Mouse (Mus musculus) embryonic facial prominence, embryonic 10.5 days (tissue): ENCODE data around the gene Sae1. TPM values are rescaled to one million over a fixed set of nuclear protein-coding genes. Genes with fewer than 3 reads are reported as not detected.
A peak's percentile ranks its signal among the peaks of the same experiment; 100 is the strongest.
"Not testable (repeated sequence)": the region's sequence is repeated elsewhere in the genome, so short reads cannot be mapped to it uniquely, and the experiment has no call there.

ENCODE experiments used
- DNase-seq: peaks from one replicate; pipeline ENCODE4 v3.0.0-alpha.2; 2017; ENCODE audit warnings: low spot score
- H3K27ac ChIP-seq: fragments of 300-500 bp; sonication (generic); replicated peaks from 2 replicates; pipeline ENCODE4 v1.5.1; 2016; ENCODE audit warnings: mild to moderate bottlenecking
- H3K27me3 ChIP-seq: fragments of 300-500 bp; sonication (generic); replicated peaks from 2 replicates; pipeline ENCODE4 v1.6.1; 2016; ENCODE audit warnings: low read depth, mild to moderate bottlenecking; ENCODE audit not compliant: poor library complexity, severe bottlenecking
- H3K36me3 ChIP-seq: fragments of 300-500 bp; sonication (generic); replicated peaks from 2 replicates; pipeline ENCODE4 v1.6.1; 2016; ENCODE audit warnings: mild to moderate bottlenecking, moderate library complexity
- H3K4me1 ChIP-seq: fragments of 300-500 bp; sonication (generic); 2 replicates; pipeline ENCODE4 v1.6.1; 2016
- H3K4me3 ChIP-seq: fragments of 300-500 bp; sonication (generic); 2 replicates; pipeline ENCODE4 v1.5.1; 2016; ENCODE audit warnings: mild to moderate bottlenecking, moderate library complexity
- H3K9me3 ChIP-seq: fragments of 300-500 bp; sonication (generic); 2 replicates; pipeline ENCODE4 v1.6.1; 2016; ENCODE audit warnings: mild to moderate bottlenecking
- WGBS: fragments of 180-500 bp; shearing (Covaris S2); methylation state at CpG from one replicate; pipeline ENCODE4 v1.1.7; 2016; 5-methylcytosine and 5-hydroxymethylcytosine counted together
- polyA plus RNA-seq: library from polyadenylated mRNA; unstranded; fragments of >200 nt; fragmentation: Nextera tagmentation; extraction: Ambion mirVana; gene quantifications from 2 replicates; pipeline ENCODE4 v1.2.1, GENCODE M21; 2016

The Sae1 gene
- polyA plus RNA-seq, 1 experiment from 2014 or later, result 479 TPM

DNA sequence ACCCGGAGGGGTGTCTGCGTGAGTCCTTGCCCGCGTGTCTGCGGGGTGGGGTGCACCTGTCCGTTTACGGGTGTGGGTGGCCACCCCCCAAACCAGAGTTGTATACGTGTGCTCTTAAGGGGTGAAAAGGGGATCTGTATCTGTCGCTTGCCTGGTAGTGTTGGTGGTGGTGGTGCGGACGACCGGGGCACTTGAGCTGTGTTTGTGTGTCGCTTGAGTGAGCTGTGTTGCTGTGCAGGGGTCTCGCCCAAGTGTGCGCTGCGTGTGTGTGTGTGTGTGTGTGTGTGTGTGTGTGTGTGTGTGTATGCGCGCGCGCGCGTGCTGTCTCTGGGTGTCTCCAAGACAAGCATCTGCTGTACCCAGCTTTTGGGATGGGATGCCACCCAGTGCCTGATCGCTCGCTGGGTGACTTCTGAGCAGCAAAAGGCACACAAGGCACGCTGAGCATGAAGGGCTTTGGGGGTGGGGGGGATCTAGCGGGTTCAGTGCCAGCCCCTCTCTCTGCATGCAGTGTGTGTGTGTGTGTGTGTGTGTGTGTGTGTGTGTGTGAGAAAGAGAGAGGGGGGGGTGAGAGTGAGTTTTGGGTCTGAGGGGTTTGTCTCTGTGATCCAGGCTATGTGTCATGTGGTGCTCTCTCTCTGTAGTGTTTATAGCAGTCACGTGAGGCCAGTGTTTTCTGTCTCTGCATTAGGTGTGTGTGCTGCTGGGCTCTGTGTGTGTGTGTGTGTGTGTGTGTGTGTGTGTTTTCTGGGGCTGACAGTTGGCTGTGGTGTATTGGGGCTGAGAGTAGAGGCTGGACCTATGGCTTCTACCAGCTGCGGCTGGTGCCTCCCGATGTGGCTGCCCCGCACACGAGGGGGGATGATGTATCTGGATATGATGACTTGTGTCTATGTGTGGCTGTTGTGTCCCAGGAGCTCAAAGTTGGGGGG is 76.8 kb downstream of the Sae1 start:
- Histone ChIP-seq H3K4me3 (peak overlapping the region; percentile 83), H3K9me3 (no peaks in the 10 kb centered on the region), H3K27me3 (peaks cover 23% of the 10 kb centered on the region), H3K27ac (peak overlapping the region; percentile 97), H3K4me1 (peaks cover 69% of the 10 kb centered on the region), H3K36me3 (no peaks in the 10 kb centered on the region)
- under 1% methylated on average over 31 of the region's 31 CpGs for WGBS
- peak; percentile 44 for DNase-seq

DNA sequence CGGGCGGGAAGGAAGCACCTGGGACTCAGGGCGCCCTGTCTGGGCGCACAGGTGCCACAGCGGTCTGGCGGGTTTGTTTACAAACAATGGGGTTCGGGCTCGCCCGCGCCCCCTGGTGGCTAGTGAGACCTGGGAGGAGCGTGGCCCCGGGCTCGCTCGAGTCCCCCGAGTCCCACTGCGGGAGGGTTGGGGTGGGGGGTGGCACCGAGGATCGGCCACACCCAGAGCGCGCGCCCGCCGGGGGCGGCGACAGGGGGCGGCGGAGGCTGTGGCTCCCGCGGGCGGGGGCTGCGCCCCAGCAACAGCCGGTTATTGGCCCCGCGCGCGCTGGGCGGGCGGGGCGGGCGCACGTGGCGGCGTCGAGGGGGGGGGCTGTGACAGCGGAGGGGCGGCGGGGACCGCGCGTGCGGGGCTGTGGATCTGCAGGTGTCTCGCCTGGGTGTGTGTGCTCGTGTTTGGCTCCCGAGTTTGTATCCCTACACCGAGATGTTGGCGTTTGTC is 77.5 kb downstream of the Sae1 start:
- under 1% methylated on average over 56 of the region's 56 CpGs for WGBS
- peaks cover 67% of the 10 kb centered on the region for H3K4me1 ChIP-seq
- H3K27me3 ChIP-seq, result peaks cover 23% of the 10 kb centered on the region
- no peaks in the 10 kb centered on the region for H3K36me3 ChIP-seq
- peak overlapping the region; percentile 97 for H3K27ac ChIP-seq
- DNase-seq, result peak; percentile 84
- no peaks in the 10 kb centered on the region for H3K9me3 ChIP-seq
- H3K4me3 ChIP-seq, result peak overlapping the region; percentile 83

DNA sequence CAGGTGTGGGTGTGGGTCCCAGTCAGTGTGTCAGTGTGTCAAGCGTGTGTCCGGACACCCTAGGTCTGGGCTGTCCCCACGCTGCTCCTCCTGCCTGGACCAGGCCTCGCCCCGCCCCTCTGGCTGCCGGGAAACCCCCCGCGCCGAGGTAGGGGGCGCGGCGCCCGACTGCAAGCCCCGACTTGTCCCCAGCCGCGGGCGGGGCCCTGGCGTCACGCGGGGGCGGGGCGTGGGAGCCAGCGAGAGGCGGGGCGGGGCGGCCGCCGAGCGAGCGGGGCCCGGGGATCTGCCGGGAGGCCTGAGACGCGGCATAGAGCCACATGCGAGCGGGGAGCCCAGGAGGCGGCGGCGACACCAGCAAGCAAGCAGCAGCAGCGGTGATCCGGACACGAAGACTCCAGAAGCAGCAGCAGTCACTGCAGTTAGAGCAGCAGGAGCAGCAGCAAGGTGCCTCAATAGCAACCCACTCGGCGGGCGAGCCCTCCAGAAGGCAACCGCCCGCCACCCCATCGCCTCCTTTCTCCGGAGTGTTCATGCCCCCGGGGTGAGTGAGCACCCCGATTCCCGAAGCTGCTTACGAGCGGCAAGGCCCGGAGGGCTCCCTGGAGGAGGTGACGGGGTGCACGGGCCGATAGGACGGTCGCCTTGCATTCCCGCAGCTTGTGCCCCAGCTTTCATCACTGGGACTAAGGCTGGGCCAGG is 78.1 kb downstream of the Sae1 start:
- H3K4me1 ChIP-seq, result peaks cover 64% of the 10 kb centered on the region
- peak overlapping the region; percentile 97 for H3K27ac ChIP-seq

GRCm38 (mm10) chr7:16308555-16309317 is 78.9 kb downstream of the Sae1 start:
- no peak for DNase-seq
- Histone ChIP-seq H3K27ac (peak overlapping the region; percentile 97; the same call in 1 of the 2 replicates), H3K36me3 (no peaks in the 10 kb centered on the region), H3K27me3 (peaks cover 23% of the 10 kb centered on the region), H3K9me3 (no peaks in the 10 kb centered on the region), H3K4me1 (peaks cover 58% of the 10 kb centered on the region), H3K4me3 (peak overlapping the region; percentile 83)
- 45% methylated on average over 16 of the region's 16 CpGs for WGBS

More for the DNA sequence above, 78.1 kb downstream of the Sae1 start:
- peak; percentile 89 for DNase-seq
- peak overlapping the region; percentile 83 for H3K4me3 ChIP-seq
- H3K36me3 ChIP-seq, result no peaks in the 10 kb centered on the region
- no peaks in the 10 kb centered on the region for H3K9me3 ChIP-seq
- under 1% methylated on average over 61 of the region's 61 CpGs for WGBS
- H3K27me3 ChIP-seq, result peaks cover 23% of the 10 kb centered on the region

DNA sequence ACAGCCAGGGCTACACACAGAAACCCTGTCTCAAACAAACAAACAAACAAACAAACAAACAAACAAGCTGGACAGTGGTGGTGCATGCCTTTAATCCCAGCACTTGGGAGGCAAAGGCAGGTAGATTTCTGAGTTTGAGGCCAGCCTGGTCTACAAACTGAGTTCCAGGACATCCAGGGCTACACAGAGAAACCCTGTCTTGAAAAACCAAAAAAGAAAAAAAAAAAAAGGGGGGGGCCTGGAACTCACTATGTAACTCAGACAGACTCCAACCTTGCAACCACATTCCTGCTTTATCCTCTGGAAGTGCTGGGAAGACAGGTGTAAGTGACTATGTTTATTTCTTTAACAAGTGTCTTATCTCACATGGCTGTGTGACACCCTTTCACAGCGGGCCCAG is 79.5 kb downstream of the Sae1 start, which contains the start of gene Bbc3:
TSS of gene Bbc3 (plus strand) at position 301 of the 400 bp plus-strand sequence.
- 70% methylated on average over 1 of the region's 1 CpGs for whole genome bisulfite sequencing
- DNase-seq, H3K9me3 ChIP-seq, H3K36me3 ChIP-seq: not testable (repeated sequence)
- Histone ChIP-seq H3K4me3 (peak within 1 kb of the TSS; percentile 83), H3K27ac (peak within 1 kb of the TSS; percentile 97; the same call in 1 of the 2 replicates), H3K27me3 (peaks cover 23% of the 10 kb centered on the region), H3K4me1 (peaks cover 51% of the 10 kb centered on the region)

GRCm38 (mm10) chr7:16307141-16307540 is 80.5 kb downstream of the Sae1 start:
- not testable (repeated sequence) for H3K9me3 ChIP-seq, H3K27ac ChIP-seq, DNase-seq, H3K4me3 ChIP-seq, H3K36me3 ChIP-seq
- H3K4me1 ChIP-seq, result peaks cover 42% of the 10 kb centered on the region
- 78% methylated on average over 6 of the region's 6 CpGs for WGBS
- peaks cover 23% of the 10 kb centered on the region for H3K27me3 ChIP-seq

- peak overlapping the region; percentile 83 for H3K27ac ChIP-seq
- peak overlapping the region; percentile 64 for H3K4me3 ChIP-seq
- DNase-seq, result peak; percentile 94
- H3K36me3 ChIP-seq, result no peaks in the 10 kb centered on the region
- peaks cover 41% of the 10 kb centered on the region for H3K4me1 ChIP-seq
- H3K9me3 ChIP-seq, result no peaks in the 10 kb centered on the region
- H3K27me3 ChIP-seq, result peaks cover 9% of the 10 kb centered on the region; the same call in 1 of the 2 replicates
- WGBS, result under 1% methylated on average over 52 of the region's 52 CpGs
Observed at GRCm38 (mm10) chr7:16299419-16300035, 88.1 kb downstream of the Sae1 start.

- H3K27me3 ChIP-seq, result peaks cover 9% of the 10 kb centered on the region; the same call in 1 of the 2 replicates
- H3K4me1 ChIP-seq, result peaks cover 41% of the 10 kb centered on the region
- peak overlapping the region; percentile 83; the same call in 1 of the 2 replicates for H3K27ac ChIP-seq
- 75% methylated on average over 5 of the region's 5 CpGs for WGBS
- H3K9me3 ChIP-seq, result no peaks in the 10 kb centered on the region
- no peaks in the 10 kb centered on the region for H3K36me3 ChIP-seq
- no peak for DNase-seq
- H3K4me3 ChIP-seq, result peak overlapping the region; percentile 64
Observed at GRCm38 (mm10) chr7:16298927-16299326, 88.7 kb downstream of the Sae1 start.

DNA sequence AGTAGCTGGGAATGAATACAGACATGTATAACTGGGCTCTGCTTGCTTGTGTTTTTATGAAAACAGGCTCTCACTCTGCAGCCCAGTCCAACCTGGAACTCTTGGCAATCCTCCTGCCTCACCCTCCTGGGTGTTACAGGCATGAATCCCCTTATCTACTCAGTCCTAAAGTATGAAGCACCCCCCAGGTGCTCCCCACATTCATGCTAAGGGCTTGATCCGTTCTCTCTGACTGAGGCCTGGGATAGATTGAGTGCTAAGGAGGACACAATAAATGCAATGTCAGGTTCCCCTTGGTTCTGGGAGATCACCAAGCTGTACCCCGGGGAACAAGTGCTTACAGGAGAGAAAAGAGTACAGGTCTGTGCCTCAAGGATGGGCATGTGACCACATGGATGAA is 90.0 kb downstream of the Sae1 start:
- Histone ChIP-seq H3K4me1 (peaks cover 41% of the 10 kb centered on the region), H3K36me3 (no peaks in the 10 kb centered on the region), H3K27ac (no peak overlapping the region), H3K4me3 (peak overlapping the region; percentile 59; the same call in 1 of the 2 replicates), H3K9me3 (no peaks in the 10 kb centered on the region), H3K27me3 (peaks cover 9% of the 10 kb centered on the region; the same call in 1 of the 2 replicates)
- 67% methylated on average over 2 of the region's 2 CpGs for WGBS
- no peak for DNase-seq

DNA sequence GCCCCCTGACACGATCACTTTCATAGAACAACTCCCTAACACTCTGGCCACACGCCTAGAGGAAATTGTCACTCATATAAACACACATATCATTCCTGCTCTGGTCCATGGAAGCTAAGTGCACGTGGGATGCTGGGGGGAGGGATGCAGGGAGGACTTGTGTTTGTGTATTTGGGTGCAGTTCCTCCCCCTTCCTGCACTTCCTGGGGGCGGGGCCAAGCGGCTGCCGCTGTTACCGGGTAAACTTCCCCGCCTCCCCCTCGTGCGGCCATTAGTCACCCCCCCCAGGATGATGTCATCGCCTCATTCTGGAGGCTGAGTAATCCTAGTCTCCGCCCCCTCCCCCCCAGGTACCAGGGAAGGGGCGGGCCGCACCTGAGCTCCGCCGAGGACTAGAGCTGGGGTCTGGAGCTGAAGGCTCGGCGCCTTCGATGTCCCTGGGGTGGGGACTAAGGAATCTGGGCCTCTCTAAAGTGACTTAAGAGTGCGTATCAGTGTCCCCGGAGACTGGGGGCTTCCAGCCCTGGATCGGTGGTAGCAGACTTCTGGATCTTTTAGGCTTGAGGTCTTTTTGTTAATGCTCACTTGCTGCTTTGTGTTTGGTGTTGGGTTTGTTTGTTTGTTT is 90.7 kb downstream of the Sae1 start:
- peak overlapping the region; percentile 59 for H3K4me3 ChIP-seq
- WGBS, result 1% methylated on average over 22 of the region's 22 CpGs
- H3K27me3 ChIP-seq, result peaks cover 9% of the 10 kb centered on the region; the same call in 1 of the 2 replicates
- no peaks in the 10 kb centered on the region for H3K36me3 ChIP-seq
- no peaks in the 10 kb centered on the region for H3K9me3 ChIP-seq
- DNase-seq, result peak; percentile 91
- peaks cover 41% of the 10 kb centered on the region for H3K4me1 ChIP-seq
- H3K27ac ChIP-seq, result peak overlapping the region; percentile 82

- Histone ChIP-seq H3K9me3 (no peaks in the 10 kb centered on the region), H3K36me3 (no peaks in the 10 kb centered on the region), H3K27me3 (peaks cover 9% of the 10 kb centered on the region; the same call in 1 of the 2 replicates), H3K4me1 (peaks cover 41% of the 10 kb centered on the region), H3K4me3 (peak overlapping the region; percentile 59), H3K27ac (peak overlapping the region; percentile 89)
- DNase-seq, result no peak
- 39% methylated on average over 2 of the region's 2 CpGs for WGBS
Observed at GRCm38 (mm10) chr7:16296146-16296545, 91.5 kb downstream of the Sae1 start.
